Mouse (Mus musculus): Measurements from ENCODE around the gene Sh3bgrl2. TPM values are rescaled to one million over a fixed set of nuclear protein-coding genes. Genes with fewer than 3 reads are reported as not detected.
A peak's percentile ranks its signal among the peaks of the same experiment; 100 is the strongest.

Sh3bgrl2 gene
- polyA plus RNA-seq, 2 experiments from 2014 or later: 7.2 to 11.8 TPM

GRCm38 (mm10) chr9:83591848-83592456 lies 43.8 kb downstream of the Sh3bgrl2 start:
- no peak for ATAC-seq

DNA sequence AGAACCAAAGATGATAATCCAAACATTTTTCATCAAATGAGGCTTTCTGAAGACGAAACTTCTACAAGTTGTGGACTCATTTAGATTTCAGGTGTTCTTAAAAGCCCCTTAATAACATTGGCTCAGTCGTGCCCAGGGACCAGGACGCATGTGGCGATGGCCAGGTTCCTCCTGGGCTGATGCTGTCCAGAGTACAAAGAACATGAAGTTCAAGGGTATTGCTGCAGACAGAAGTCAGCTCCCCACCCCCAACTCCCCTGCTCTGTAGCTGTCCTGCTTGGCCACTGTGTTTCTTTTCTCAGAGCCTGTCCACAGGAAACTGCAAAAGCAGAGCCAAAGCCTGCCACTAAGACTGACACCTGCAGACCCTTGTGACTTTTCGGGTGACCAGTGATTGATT lies 45.7 kb downstream of the Sh3bgrl2 start:
- no peak for ATAC-seq

- ATAC-seq: no peak
These were observed 48.0 kb downstream of the Sh3bgrl2 start for GRCm38 (mm10) chr9:83596132-83596531.

DNA sequence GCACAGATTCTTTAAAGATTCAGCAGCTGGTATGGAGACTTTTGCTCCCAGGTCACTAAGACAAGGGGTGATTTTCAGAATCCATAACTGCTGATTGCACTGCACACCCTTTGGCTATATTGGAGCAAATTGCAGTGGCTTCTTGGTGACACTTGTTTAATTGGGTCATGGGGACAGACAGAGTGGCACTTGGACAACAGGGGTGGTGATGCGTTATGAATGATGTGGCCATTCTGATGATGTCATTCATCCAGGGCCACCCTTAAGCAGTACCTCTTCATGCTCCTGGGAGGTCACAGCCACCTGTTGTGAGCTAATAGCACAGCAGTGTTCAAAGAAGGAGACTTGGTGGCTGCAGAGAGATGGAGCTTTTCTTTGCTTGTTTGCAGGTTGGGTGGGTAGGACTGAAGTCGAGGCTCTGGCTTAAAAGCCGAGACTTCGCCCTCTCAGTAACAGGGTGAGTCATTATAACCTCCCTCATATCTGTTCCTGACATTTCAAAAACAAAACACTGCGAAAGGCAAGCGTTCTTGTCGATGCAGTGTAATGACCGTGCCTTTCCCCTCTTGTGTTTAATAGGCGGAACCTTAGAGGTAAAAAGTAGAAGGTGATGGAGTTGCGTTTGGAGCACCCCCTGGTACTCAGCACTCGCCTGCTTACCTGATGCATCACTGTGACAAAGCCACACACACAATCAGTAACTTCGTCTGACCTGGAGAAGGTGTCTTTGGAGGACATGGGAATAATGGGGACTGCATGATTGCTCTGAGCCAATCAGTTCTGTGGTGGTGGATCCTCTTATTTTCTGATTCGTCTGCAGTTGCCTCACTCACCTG lies 48.7 kb downstream of the Sh3bgrl2 start:
- ATAC-seq: no peak

DNA sequence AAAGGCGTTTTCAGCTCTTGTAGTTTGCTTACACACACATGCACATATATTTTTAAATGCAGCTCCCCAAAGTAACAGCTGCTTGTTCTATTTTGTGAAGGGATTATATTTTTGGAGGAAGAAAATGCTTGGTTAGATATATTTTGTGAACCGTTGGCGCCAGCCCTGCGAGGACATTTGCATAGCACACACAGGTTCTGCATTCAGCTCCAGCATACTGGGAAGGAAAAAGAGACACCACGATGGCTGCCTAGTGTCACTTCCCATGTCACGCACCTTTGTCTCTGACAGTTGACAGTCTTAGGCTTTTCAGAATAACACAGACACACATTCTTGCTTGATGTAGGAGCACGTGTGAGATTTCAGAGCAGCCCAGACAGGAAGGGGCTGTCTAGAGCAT lies 49.9 kb downstream of the Sh3bgrl2 start:
- ATAC-seq: no peak

DNA sequence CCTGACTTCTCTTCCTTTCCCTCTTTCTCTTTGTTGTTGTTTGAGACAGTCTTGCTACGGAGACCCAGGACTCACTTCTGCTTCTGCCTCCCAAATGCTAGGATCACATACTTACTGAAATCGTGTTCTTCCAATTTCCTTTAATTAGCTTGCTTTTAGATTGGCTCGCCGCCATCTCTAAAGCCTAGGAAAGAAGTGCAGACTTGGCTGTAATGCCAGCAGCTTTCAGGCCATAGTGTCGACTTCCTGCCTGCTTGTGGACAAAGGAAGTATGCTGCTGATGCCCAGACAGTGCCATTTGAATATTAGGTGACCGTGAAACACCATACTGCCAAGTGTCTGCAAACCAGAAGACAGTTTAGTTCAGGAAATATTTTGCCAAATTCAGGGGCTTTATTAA lies 51.4 kb downstream of the Sh3bgrl2 start:
- no peak for ATAC-seq

DNA sequence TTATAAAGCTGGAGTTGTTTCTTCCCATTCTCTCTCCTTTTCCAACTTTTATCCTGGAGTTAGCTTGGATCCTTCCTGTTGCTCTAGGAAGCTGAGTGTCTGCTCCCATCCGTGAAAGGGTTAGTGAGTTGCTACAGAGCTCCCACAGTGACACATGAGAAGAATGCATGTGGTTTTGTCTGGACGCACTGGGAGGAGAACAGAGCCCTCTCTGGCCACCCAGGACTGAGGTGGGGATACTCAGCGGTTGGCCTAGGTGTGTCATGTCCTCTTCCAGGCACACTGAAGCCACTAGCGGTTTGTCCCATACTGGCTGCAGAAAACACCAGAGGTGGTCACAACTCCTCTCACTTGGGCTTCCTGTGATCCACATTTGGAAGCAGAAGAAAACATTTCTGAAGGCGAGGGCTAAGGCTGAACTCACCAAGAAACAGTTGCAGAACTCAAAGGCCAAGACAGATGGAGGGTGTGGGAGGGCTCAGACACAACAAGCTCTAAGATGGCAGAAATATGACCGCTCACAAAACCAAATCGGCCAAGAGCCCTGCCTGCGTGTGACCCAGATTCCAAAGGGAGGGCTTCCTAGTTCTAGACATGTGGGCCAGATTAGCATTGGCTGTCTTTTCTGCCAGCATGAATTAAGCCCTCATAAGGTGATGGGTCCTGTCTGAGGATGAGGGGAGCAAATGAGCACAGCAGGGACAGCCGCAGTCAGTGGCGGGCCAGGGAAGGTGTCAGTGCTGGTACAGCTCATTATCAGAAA lies 52.3 kb downstream of the Sh3bgrl2 start:
- ATAC-seq: no peak

DNA sequence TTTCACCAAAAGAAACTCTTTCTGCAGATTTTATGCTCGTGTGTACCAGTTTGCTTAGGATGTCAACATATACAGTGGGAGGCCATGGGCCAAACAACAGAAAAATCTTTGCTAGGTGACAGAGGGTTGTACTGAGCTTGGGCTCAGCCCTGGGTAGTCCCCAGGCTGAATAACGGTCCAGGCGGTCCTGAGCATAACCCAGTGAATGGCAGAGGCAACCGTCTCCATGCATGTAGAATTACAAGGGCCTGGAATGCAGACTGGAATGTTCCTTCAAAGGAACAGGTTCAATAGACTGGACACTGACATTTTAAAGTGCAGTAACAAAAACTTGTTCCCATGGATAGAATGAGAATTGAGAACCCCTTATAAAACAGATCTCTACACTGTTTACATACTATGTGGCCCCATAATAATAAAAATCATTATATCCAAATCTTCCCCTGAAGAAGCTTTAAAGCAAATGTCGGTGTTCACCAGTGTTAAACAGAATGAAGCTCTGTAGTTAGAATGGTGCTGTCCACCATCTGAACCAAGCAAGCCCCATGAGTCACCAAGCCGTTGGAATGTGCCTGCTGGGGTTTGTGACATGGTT lies 54.1 kb downstream of the Sh3bgrl2 start:
- ATAC-seq: no peak

- no peak for ATAC-seq
These were observed 55.0 kb downstream of the Sh3bgrl2 start for GRCm38 (mm10) chr9:83603159-83603558.

DNA sequence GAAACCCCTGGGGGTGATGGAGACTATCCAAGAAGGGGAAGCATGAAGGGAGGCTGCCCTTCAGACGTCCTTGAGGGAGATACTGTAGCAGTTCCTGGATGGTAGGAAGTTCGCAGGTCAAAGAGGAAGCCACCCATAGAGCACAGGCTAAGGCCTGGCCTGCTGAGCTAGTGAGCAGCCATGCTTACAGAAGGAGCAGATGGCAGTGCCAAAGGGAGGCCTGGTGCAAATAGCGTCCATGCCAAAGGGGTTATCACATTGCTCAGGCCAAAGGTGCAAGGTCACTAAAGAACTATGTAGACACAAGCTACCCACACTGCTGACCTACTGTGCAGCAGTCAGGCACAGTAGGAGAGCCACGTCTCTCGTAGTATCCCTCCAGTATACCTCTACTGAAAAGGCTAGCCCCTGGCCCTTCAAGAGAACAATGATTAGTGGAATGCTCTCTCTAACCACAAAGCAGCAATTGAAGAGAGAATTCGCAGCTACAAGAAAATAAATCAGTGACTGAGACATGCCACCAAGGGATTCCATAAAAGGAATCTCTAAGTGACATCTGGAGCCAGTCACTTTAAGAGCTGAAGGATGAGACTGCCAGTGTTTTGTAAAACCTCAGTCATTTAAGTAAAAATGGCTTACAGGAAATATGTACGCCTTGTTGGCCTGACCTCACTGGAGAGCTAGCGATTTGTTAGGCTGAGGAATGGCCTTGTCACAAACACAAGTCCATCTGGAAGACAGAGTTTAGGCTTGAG lies 57.9 kb downstream of the Sh3bgrl2 start:
- ATAC-seq: no peak

- ATAC-seq: no peak
These were observed 60.0 kb downstream of the Sh3bgrl2 start for GRCm38 (mm10) chr9:83608135-83608534.

- ATAC-seq: peak; percentile 91
These were observed 61.5 kb downstream of the Sh3bgrl2 start for GRCm38 (mm10) chr9:83609422-83610297.

DNA sequence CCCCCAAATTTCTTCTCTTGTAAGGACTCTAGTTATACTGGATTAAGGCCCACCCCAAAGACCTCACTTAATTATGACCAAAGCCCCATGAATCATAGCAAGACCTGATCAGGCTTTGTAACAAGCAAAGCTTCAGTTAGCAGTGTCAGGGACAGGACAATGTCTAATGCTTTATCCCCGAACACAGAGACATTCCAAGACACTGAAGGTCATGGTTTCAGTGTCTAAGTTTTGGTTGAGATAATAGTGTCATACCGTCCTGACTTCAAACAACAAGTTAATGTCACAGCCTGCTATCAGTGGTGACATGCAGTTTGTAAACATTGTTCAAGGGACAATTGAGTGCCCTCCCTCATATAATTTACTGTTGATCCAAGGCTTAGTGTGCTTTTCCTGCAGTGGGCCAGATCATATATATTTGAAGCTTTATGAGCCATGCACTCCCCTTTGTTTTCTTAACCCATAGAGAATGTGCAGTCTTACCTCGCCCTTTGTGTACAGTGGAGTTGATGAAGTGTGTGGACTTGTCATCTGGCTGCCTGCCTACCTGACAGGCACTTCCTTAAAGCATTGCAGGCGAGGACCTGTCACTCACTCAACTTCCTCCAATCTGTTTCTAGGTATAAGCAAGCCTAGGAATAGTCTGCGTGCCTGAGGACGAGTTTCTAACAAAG lies 67.9 kb downstream of the Sh3bgrl2 start:
- ATAC-seq: no peak

DNA sequence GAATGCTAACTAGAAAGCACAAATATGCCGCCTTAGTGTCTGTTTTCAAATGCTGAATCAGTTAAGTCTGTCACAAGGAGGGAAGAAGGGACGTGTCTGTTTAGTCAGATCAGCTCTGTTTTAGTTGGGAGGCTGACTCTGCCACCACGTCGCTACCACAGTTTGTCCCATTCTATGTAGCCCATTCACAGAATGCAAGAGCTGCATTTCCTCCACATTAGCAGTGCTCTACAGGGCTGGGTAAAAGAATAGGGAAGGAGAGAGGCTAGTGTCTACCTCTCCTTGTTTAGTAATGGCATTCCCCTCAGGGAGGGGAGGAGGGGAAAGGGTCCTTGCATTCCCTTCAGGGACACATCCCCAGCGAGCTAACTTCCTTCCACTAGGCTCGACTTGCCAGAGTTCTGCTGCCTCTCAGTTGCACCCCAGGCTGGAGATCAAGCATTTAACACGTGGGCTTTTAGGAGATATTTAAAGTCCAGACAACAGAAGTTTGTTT lies 68.5 kb downstream of the Sh3bgrl2 start:
- ATAC-seq: no peak

DNA sequence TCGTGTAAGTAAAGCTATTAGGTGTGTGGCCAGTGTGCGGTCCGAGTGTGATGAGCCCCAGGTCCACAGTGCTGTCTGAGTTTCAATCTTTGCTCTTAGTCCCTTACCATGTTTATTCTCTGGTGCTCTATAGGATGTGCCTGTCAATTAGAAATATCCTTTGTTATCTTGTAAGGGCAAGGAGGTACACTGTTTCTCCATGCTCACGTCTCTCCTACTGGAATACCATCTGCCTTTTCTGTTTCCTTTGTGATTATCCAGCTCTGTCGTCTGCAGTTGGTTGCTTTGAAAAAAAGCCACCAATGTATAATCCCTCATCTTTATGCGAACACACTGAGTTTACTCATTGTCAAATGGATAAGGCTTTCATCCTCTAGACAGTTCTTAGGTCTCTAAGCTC lies 75.3 kb downstream of the Sh3bgrl2 start:
- ATAC-seq: no peak

GRCm38 (mm10) chr9:83624193-83624592 lies 76.1 kb downstream of the Sh3bgrl2 start:
- ATAC-seq: no peak

DNA sequence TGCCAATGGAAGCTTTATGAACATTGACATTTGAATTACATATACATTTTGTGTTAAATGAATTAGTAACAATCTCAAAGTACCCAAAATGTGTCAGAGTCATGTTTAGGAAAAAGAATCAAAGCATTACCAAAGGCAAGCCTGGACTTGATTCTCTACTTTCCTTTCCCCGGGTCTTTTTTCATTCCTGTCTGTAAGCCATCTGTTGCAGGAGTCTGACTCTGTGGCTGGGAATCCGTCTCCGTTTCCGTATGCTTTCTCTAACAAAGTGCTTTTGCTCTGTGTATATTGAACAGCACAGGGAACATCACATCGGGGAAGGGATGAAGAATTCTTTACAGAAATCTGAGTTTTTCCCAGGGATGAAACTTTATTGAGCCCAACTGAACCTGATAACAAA lies 77.0 kb downstream of the Sh3bgrl2 start:
- no peak for ATAC-seq

DNA sequence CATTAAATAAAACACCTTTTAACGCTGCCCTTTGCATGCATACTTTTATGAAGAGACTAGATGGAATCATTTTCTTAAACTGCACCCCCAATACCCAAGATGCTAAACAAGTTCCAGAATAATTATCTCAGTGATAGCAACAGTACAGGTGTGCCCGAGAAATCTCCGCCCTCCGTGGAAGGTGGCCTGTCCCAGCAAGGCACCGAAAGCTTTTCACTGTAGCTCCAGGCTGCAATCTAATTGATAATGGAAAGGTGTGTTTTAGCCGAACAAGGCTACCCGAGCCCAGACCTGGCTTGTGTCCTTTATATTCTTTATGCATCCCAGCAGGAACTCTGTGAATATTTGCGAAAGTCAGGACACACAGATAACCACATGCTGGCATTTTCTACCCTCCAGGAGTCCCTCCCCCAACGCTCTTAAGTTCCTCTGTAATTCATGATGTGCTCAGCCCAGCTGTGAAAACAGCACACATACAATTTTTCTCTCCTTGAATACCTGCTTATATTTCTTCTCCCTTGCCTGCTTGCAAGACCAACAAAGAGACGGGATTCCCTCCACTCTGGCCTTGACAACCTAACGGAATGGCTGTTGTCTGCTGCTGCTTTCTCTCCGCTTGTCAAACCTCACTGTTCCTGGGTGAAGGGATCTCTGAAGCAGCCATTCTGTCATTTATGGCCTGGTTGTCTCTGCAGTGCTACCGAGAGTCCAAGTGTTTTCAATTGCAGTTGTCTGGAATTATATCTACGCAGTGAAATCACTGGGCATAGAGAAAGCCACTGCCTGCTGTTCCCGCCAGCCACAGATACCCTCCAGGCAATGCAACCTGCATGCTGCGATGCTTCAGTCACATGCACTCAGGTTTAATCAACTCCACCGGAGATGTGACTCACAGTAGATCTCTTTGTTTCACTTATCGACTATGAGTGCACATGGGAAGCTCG lies 80.8 kb downstream of the Sh3bgrl2 start:
- no peak for ATAC-seq

DNA sequence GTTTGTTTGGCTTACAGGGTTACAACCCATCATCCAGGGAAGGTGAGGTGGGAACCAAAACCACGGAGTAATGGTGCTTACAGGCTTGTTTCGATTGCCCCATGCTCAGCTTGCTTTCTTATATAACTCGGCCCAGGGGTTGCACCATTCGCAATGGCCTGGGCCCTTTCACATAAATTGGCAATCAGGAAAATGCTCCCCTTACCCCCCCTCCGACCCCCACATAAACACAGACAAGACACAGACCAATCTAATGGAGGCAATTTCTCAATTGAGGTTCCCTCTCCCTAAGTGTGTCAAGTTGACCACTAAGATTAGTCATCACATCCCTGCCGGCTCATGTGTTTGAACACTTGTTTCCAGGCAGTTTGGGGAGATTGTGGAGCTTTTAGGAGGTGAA lies 82.2 kb downstream of the Sh3bgrl2 start:
- no peak for ATAC-seq

Measured in activated CD4-positive, CD25-positive, alpha-beta regulatory T cell, adult 4 months (primary cell).